Mouse (Mus musculus) erythroblast, embryonic 14.5 days (primary cell): ENCODE data around the gene Traf6.

Experiments used
- GATA1 ChIP-seq: IDR thresholded peaks from 2 replicates; pipeline ENCODE4 v1.6.1; 2012; ENCODE audit warnings: low read length, inconsistent platforms, mixed read lengths
- TAL1 ChIP-seq: IDR thresholded peaks from 3 replicates; pipeline ENCODE4 v1.6.1; 2012; ENCODE audit warnings: low read length, inconsistent platforms, mixed read lengths

- no peak for TF ChIP-seq TAL1
- TF ChIP-seq GATA1, result no peak
Observed at GRCm38 (mm10) chr2:101741653-101742052, 63.4 kb downstream of the Traf6 start.
